Mouse (Mus musculus): ENCODE results near the gene Pigk.

GRCm38 (mm10) chr3:152837938-152838337 is 124.0 kb downstream of the Pigk start:
- TF ChIP-seq CTCF (IDR thresholded peaks at IDR 0.05; ENCODE audit: low read depth): no peak
- no peak for TF ChIP-seq EP300 (optimal IDR thresholded peaks at IDR 0.05)

Measured in stomach, postnatal 0 days (tissue).